Mouse (Mus musculus) heart, adult 18-20 months (tissue): Measurements from ENCODE around the gene March8. TPM values are rescaled to one million over a fixed set of nuclear protein-coding genes. Genes with fewer than 3 reads are reported as not detected.

Experiments used
- DNase-seq, 2 experiments: peaks; one replicate each; pipeline ENCODE4 v3.0.0; 2021 to 2022; ENCODE audit warnings: mixed read lengths in 1 of 2
- total RNA-seq, 2 experiments: library from RNA; stranded (reverse); gene quantifications; 2 replicates each; pipeline ENCODE4 v1.2.3; 2021

The March8 gene
- total RNA-seq, 2 experiments from 2014 or later, result 43.5 to 44.2 TPM

- no peak for DNase-seq
These were observed 70.3 kb downstream of the March8 start for GRCm38 (mm10) chr6:116407956-116408657.

- DNase-seq, result no peak
These were observed 72.6 kb downstream of the March8 start for GRCm38 (mm10) chr6:116410436-116410835.

DNA sequence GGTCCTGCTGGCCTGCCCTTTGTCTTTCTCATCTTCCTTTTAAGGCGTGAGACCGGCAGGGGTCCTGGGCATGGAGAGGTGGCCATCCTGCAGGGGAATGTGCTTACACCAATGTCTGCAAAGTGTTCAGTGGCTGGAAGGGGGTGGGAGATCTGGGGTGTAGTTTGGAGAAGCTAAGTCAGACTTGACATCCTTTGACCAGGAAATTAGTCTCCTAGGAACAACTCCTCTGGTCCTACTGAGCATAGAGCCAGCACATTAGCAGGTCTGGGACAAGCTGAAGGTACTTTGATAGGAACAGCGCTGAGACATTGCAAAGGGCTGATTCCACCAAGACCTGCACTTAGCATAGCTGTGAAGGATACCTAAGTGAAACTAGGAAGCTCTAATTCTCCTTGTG is 73.9 kb downstream of the March8 start:
- DNase-seq, result no peak

DNA sequence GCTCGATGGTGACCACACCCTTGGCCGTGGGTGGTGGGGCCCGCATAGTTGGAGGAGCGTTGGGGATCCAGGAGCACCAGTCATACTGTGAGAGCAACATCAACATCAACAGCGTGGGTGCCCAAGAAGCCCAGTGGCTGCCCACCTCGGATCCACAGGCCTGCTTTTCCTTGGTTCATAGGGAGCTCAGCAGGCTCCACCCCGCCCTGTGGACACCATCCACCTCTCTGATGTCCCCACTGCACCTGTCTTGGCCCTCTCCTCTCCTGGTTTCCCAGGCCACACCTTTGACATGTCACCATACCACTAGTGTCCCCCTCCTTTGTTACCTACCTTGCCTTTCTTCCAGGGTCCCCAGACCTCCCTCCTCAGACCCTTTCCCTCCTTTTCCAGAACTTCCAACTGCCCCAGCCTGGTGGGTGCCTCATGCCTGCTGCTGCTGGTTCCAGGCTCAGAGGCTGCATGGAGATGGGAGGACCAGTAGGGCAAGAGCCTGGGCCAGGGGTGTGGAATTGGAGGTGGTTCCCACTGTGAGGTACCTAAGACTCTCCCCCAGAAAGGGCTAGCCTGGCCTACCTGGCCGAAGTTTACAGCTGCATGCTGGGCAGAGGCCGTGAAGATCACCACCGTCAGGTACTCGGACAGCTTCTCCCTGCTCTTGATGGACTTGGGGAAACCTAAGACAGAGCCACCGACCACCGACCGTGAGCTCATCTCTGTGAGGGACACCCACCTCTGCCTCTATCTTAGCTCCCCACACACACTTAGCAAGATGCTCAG is 74.9 kb downstream of the March8 start:
- no peak for DNase-seq

- no peak for DNase-seq
These were observed 77.4 kb downstream of the March8 start for GRCm38 (mm10) chr6:116415126-116415676.

DNA sequence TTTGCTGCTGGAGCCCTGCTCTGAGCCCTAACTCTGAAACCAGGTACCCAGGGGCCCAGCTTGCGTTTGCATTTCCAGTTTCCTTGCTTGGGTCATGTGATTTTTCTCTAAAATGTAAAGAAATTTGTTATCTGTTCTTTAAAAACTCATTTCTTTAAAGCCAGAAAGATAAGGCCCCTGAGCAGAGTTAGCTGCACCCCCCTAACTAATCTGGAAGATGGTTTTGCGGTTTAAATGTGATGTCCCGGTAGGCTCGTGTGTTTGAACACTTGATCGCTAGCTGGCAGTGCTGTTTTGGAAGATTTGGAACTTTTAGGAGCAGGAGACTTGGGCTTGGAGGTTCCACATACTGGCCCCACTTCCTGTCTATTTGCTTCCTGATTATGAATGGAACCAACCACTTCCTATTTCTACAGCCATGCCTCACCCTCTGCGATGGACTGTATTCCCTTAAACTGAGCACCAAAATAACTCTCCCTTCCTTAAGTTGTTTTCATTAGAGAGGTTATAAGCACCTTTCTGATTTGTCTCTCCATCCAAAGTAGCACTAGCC is 78.3 kb downstream of the March8 start:
- DNase-seq, result no peak

DNA sequence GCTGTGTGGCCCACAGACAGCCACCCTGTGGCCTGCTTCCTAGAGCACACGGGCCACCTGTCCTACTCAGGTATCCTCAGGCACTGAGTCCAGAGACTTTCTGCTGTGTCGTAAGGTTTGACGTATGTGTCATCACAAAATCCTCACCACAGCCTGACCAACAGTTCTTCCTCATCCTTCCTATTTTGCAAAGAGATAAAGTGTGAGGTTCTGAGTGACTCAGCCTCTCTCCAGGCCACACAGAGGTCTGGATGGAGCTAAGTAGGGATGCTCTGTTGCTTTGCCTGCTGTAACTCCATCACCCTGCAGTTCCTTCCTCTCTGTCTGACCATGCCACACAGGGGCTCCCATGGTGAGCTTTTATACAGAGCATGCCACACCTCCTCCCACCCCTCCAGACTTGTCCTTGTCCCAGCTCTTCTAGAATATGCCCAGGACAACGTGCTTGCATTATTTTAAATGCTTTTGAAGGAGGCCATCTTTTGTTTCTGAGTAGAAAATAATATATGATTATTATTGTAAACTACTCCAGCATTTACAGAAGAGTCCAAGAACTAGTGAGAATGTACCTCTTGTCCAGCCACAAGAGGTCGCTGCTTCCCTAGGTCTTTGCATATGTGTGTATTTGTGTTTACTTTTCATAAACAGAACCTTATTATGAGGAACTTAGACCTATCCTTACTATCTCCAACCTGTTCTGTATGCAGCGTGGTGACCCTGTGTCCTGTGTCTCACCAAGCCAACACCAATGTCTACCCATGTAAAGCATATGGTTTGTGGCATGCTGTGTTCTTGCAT is 79.9 kb downstream of the March8 start:
- peak in 1 of 2 experiments; percentile 53 for DNase-seq

DNA sequence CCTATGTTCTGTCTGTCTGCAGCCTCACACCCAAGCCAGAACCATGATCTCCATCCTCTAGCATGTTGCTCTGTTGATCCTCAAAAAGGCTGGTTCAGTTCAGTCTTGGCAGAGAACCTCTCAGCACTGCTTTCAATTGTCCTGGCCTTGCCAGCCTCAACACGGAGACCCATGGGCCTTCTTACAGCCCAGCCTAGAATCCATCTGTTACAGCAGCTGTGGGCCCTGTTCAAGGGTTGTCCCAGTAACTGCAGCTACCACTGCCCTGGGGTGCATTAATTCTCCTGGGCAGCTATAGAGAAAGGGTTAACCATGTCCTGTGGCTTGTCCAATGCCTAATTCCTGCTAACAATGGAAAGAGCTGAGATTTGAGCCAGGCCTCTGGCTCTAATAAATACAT is 80.7 kb downstream of the March8 start:
- no peak for DNase-seq

- no peak for DNase-seq
These were observed 81.9 kb downstream of the March8 start for GRCm38 (mm10) chr6:116419699-116420098.

GRCm38 (mm10) chr6:116420271-116420670 is 82.4 kb downstream of the March8 start:
- no peak for DNase-seq

GRCm38 (mm10) chr6:116422991-116423390 is 85.2 kb downstream of the March8 start:
- no peak for DNase-seq

GRCm38 (mm10) chr6:116423664-116424063 is 85.8 kb downstream of the March8 start:
- DNase-seq, result no peak

GRCm38 (mm10) chr6:116427552-116427951 is 89.7 kb downstream of the March8 start:
- DNase-seq, result peak in 1 of 2 experiments; percentile 25

- DNase-seq, result peak in 1 of 2 experiments; percentile 41
These were observed 90.5 kb downstream of the March8 start for GRCm38 (mm10) chr6:116428282-116428681.

- DNase-seq, result no peak
These were observed 101.0 kb downstream of the March8 start for GRCm38 (mm10) chr6:116438864-116439263.

GRCm38 (mm10) chr6:116439531-116439930 is 101.7 kb downstream of the March8 start:
- peak in 1 of 2 experiments; percentile 37 for DNase-seq

GRCm38 (mm10) chr6:116440447-116440846 is 102.6 kb downstream of the March8 start:
- DNase-seq, result no peak

DNA sequence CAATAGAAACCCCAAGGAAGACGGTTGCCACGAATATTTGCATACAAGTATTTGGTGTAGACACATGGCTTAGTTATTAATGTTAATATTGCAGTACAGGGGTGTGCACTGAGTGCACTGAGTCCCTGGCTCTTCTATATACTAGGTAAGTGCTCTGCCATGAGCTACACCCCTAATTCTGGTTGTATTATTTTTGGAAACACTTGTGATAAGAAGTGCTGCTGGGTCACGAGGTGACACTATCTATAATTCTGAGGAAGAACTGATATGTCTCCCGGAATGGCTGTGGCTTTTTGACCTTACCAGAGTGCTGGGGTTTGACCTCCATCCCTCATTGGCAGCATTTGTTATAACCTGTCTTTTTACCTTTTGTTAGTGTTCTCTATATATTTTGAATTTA is 103.0 kb downstream of the March8 start:
- peak; percentile 46 to 72 for DNase-seq

GRCm38 (mm10) chr6:116455781-116456180 is 118.0 kb downstream of the March8 start:
- DNase-seq, result peak in 1 of 2 experiments; percentile 78

GRCm38 (mm10) chr6:116456482-116456881 is 118.7 kb downstream of the March8 start:
- no peak for DNase-seq

GRCm38 (mm10) chr6:116458728-116459127 is 120.9 kb downstream of the March8 start:
- DNase-seq, result no peak
